Mouse (Mus musculus) neural tube, embryonic 12.5 days (tissue): Measurements from ENCODE around the gene Mgea5. TPM values are rescaled to one million over a fixed set of nuclear protein-coding genes. Genes with fewer than 3 reads are reported as not detected.

ENCODE experiments used
- ATAC-seq: fragments of 200-750 bp; cut with Nextera tagmentation; 2 replicates; pipeline ENCODE4 v1.8.0; 2017; ENCODE audit warnings: low read depth, mild to moderate bottlenecking, moderate TSS enrichment, moderate library complexity; ENCODE audit not compliant: low FRiP score
- H3K27ac ChIP-seq: fragments of 300-500 bp; sonication (generic); 2 replicates; pipeline ENCODE4 v1.5.1; 2016
- H3K27me3 ChIP-seq: fragments of 300-500 bp; sonication (generic); replicated peaks from 2 replicates; pipeline ENCODE4 v1.6.1; 2016; ENCODE audit warnings: mild to moderate bottlenecking
- H3K36me3 ChIP-seq: fragments of 300-500 bp; sonication (generic); 2 replicates; pipeline ENCODE4 v1.6.1; 2016; ENCODE audit warnings: mild to moderate bottlenecking
- H3K4me1 ChIP-seq: fragments of 300-500 bp; sonication (generic); 2 replicates; pipeline ENCODE4 v1.6.1; 2016
- H3K4me2 ChIP-seq: fragments of 300-500 bp; sonication (generic); replicated peaks from 2 replicates; pipeline ENCODE4 v1.6.1; 2016; ENCODE audit warnings: mild to moderate bottlenecking
- H3K4me3 ChIP-seq: fragments of 300-500 bp; sonication (generic); 2 replicates; pipeline ENCODE4 v1.5.1; 2016
- H3K9ac ChIP-seq: fragments of 300-500 bp; sonication (generic); 2 replicates; pipeline ENCODE4 v1.6.1; 2016; ENCODE audit warnings: mild to moderate bottlenecking
- H3K9me3 ChIP-seq: fragments of 300-500 bp; sonication (generic); 2 replicates; pipeline ENCODE4 v1.6.1; 2016; ENCODE audit warnings: mild to moderate bottlenecking
- WGBS: fragments of 180-500 bp; shearing (Covaris S2); methylation state at CpG from one replicate; pipeline ENCODE4 v1.1.7; 2016; 5-methylcytosine and 5-hydroxymethylcytosine counted together
- polyA plus RNA-seq: library from polyadenylated mRNA; unstranded; fragments of >200 nt; fragmentation: Nextera tagmentation; extraction: Ambion mirVana; gene quantifications from 2 replicates; pipeline ENCODE4 v1.2.1, GENCODE M21; 2016

Mgea5 gene
- polyA plus RNA-seq, 1 experiment from 2014 or later = 109 TPM

DNA sequence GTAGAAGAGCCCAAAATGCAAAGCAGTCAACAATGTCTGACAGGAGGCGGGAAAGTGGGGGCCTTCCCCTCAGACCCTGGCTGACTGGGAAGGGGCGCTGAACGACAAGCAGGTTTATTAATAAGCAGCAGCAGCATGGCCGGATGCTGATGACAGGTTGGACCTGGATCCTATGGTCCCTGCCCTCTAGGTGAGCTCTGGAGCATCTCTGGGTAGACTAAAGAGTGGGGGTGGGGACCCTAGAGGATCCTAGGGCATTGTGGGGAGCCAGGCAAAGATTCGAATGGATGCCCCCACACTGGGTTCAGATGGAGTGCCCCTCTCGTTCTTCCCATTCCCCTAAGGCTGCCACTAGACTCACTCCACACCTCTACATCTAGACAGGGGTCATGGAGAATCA, 8.8 kb upstream of the Mgea5 start:
- H3K4me2 ChIP-seq = no peak overlapping the region
- 93% methylated on average over 6 of the region's 6 CpGs for WGBS
- no peak overlapping the region for H3K4me3 ChIP-seq
- no peak for ATAC-seq
- H3K36me3 ChIP-seq = no peaks in the 10 kb centered on the region
- no peaks in the 10 kb centered on the region for H3K9me3 ChIP-seq
- no peaks in the 10 kb centered on the region; the same call in 1 of the 2 replicates for H3K27me3 ChIP-seq
- no peak overlapping the region for H3K27ac ChIP-seq
- H3K9ac ChIP-seq = no peak overlapping the region
- peaks cover 7% of the 10 kb centered on the region; the same call in 1 of the 2 replicates for H3K4me1 ChIP-seq

DNA sequence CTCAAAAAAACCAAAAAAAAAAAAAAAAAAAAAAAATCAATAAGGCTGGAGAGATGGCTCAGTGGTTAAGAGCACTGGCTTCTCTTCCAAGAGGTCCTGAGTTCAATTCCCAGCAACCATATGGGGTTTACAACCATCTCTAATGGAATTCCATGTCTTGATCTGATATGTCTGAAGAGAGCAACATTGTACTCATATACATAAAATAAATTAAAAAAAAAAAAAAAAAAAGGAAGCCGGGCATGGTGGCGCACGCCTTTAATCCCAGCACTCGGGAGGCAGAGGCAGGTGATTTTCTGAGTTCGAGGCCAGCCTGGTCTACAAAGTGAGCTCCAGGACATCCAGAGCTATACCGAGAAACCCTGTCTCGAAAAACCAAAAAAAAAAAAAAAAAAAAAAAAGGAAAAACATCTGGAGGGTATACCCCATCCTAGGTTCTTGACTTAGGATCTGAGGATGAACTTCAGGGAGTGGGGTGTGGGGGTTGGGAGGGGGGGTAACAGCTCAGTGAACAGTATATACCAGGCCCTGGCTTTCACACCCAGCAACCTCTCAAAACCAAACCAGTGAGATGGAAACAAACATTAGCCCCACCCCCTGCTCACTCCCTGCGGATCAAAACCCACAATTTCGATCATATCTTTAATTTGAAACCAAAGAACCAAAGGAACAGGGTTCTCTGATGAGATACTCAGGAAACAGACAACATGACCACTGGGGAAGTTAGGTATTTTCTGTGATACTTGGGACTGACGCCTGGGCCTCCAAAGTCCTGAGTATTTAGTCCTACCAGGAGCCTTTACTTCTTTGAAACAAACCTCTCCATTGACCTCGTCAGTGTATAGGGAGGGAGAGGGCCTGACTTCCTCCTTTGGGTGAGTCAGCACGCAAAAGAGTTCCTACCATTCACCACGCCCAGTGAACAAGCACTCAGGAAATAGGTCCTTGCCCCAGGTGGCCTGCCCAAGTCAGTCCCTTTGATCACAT, 6.5 kb upstream of the Mgea5 start:
- no peak overlapping the region for H3K4me3 ChIP-seq
- no peak overlapping the region for H3K9ac ChIP-seq
- no peaks in the 10 kb centered on the region for H3K36me3 ChIP-seq
- no peak for ATAC-seq
- H3K4me1 ChIP-seq = no peaks in the 10 kb centered on the region; the same call in 1 of the 2 replicates
- H3K27me3 ChIP-seq = no peaks in the 10 kb centered on the region; the same call in 1 of the 2 replicates
- H3K9me3 ChIP-seq = no peaks in the 10 kb centered on the region
- no peak overlapping the region for H3K27ac ChIP-seq
- 80% methylated on average over 13 of the region's 13 CpGs for WGBS
- H3K4me2 ChIP-seq = no peak overlapping the region

DNA sequence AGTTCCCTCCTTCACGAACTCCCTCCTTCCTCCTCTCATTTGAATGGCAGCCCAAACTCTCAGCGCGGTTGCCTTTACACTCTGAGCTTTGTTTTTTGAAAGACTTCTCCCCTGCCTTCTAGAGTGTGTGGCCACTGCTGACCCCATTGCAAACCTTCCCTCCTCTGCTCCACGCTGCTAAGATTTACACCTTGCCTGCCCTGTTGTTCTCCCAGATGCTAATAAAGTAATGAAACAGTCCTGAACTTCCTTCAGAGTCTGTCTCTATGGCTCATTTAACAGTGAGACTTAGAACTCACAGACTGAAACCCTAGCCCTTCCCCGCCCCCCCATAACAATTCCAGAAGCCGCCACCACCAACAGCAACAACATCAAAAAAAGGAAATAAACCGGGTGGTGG, 5.7 kb upstream of the Mgea5 start:
- Histone ChIP-seq H3K36me3 (no peaks in the 10 kb centered on the region), H3K27ac (no peak overlapping the region), H3K9ac (no peak overlapping the region), H3K4me3 (no peak overlapping the region), H3K27me3 (no peaks in the 10 kb centered on the region; the same call in 1 of the 2 replicates), H3K9me3 (no peaks in the 10 kb centered on the region), H3K4me2 (no peak overlapping the region), H3K4me1 (no peaks in the 10 kb centered on the region; the same call in 1 of the 2 replicates)
- WGBS = 44% methylated on average over 7 of the region's 7 CpGs
- no peak for ATAC-seq

DNA sequence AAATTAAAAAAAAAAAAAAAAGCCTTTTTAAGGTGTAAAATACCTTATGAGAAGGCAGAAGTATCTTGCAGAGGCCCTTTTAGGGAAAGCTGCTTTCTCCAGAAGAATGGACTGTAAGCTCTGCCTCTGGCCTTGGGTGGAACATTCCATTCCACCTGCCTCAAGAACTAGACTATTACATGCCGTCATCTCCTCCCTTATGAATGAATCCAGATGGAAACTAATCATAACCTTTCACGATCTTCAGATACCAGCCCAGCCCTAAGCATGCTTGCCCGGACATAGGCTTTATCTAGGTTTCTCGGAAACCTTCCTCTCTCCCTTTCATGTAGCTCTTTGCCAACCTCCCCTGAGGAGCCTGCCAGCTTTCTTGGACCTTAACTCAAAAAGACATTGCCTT, 4.7 kb upstream of the Mgea5 start:
- no peak overlapping the region for H3K4me3 ChIP-seq
- no peak overlapping the region for H3K4me2 ChIP-seq
- no peaks in the 10 kb centered on the region for H3K36me3 ChIP-seq
- no peak overlapping the region for H3K27ac ChIP-seq
- H3K27me3 ChIP-seq = no peaks in the 10 kb centered on the region
- H3K9ac ChIP-seq = no peak overlapping the region
- WGBS = 91% methylated on average over 4 of the region's 4 CpGs
- no peaks in the 10 kb centered on the region; the same call in 1 of the 2 replicates for H3K4me1 ChIP-seq
- no peak for ATAC-seq
- no peaks in the 10 kb centered on the region for H3K9me3 ChIP-seq

DNA sequence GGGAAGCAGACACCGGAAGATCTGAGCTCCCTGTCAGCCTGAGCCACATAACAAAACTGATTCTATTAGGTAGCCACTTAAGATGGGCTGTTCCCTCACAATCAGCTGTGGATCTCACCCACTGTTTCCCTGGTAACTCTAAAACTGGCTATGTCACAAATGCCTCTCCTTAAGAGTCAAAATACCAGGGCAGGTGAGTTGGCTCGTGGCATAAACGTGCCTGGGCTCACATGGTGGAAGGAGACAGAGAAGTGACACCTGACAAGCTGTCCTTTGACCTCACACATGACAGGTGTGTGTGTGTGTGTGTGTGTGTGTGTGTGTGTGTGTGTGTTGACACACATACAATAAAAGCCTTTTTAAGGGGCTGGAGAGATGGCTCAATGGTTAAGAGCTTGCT, 3.8 kb upstream of the Mgea5 start:
- Histone ChIP-seq H3K4me3 (no peak overlapping the region), H3K36me3 (no peaks in the 10 kb centered on the region), H3K4me1 (no peaks in the 10 kb centered on the region), H3K9me3 (no peaks in the 10 kb centered on the region), H3K9ac (no peak overlapping the region), H3K4me2 (no peak overlapping the region), H3K27me3 (no peaks in the 10 kb centered on the region), H3K27ac (no peak overlapping the region)
- WGBS = 80% methylated on average over 3 of the region's 3 CpGs
- no peak for ATAC-seq

DNA sequence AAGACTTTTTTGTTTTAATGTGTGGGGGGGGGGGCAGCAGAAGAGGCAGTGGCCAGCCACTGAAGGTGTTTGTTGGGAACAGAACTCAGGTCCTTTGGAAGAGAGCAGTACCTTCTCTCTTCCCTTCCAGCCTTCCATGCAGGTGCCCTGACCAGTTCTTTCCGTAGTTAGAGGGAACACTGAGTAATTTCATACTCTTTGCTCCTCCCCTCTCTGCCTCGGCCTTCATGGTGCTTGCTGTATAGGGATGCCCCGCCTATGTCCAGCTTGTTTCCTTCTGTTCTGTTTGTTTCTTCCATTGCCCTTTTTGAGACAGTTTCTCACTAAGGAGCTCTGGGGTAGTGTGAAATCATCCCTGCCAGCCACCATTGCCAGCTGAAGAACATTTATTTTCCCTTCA, 1.8 kb upstream of the Mgea5 start:
- no peaks in the 10 kb centered on the region for H3K36me3 ChIP-seq
- H3K4me2 ChIP-seq = no peak overlapping the region
- H3K9me3 ChIP-seq = no peaks in the 10 kb centered on the region
- H3K27me3 ChIP-seq = no peaks in the 10 kb centered on the region
- H3K9ac ChIP-seq = no peak overlapping the region
- no peak for ATAC-seq
- no peak overlapping the region for H3K4me3 ChIP-seq
- 60% methylated on average over 3 of the region's 3 CpGs for WGBS
- peaks cover 13% of the 10 kb centered on the region for H3K4me1 ChIP-seq
- H3K27ac ChIP-seq = no peak overlapping the region

DNA sequence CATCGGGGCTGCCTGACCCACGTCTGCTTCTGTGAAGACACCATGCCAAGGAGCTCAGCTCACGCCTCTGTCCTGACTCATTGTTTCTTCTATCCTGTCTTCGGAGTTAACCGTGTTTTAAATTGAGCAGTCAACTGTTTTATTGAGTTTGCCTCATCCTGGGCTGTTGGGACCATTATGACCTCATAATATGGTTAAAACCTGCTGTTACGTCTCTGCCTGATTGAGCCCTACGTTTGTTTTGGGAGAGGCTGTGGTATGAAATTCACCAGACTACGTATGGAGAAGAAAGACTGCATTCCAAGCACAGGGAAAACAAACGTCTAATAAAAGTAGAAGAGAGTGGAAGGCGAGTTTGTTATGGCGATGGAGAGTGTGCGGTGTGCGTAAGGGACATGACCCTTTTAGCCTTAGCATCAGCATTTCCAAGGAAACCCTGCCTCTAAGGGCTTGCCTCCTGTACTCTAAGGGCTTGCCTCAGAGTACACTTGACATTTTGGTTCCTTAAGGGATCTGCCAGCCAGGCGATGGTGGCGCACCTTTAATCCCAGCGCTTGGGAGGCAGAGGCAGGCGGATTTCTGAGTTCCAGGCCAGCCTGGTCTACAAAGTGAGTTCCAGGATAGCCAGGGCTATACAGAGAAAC, 418 bp upstream of the Mgea5 start:
- H3K9ac ChIP-seq = no peak overlapping the region
- peaks cover 19% of the 10 kb centered on the region for H3K4me1 ChIP-seq
- ATAC-seq = no peak; the same call in 1 of the 2 replicates
- H3K27ac ChIP-seq = peak overlapping the region; percentile 26; the same call in 1 of the 2 replicates
- WGBS = 32% methylated on average over 17 of the region's 17 CpGs
- H3K27me3 ChIP-seq = no peaks in the 10 kb centered on the region
- no peaks in the 10 kb centered on the region for H3K9me3 ChIP-seq
- H3K36me3 ChIP-seq = peaks cover 6% of the 10 kb centered on the region
- peak overlapping the region; percentile 66 for H3K4me2 ChIP-seq
- H3K4me3 ChIP-seq = peak overlapping the region; percentile 28

DNA sequence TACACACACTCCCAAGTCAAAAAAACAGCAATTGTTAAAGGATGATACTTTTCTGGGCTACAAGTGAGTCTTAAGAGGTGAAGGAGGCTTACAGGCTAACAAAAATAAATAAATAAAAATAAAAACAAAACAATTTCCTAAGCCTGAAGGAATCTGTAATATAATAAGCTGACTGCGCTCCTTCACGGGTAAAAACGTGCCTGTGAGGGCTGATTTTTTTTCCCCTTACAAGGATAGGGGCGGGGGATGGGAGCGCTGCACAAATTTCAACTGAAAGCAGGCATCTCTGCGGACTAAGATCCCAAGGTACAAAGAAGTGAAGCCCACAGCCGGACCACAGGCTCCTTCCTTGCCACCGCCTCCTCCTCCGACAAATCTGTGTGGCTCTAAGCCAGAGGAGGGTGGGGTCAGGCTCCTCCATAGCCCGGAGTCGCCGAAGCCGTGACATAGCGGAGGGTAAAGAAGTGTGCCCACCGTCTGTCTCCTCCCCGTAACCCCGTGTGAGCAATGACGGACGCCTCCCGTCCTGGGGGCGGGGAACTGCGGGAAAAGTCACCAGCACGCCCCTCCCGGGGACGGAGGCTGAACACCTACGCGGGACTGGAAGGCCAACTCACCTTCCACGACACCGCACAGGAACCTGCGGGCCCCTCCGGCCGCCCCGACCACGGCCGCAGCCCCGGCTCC, 1.2 kb downstream of the Mgea5 start:
- H3K27ac ChIP-seq = peak overlapping the region; percentile 96
- H3K4me3 ChIP-seq = peak overlapping the region; percentile 99
- no peaks in the 10 kb centered on the region for H3K9me3 ChIP-seq
- H3K4me1 ChIP-seq = peaks cover 19% of the 10 kb centered on the region
- no peaks in the 10 kb centered on the region for H3K27me3 ChIP-seq
- peak overlapping the region; percentile 74 for H3K4me2 ChIP-seq
- peak; percentile 63 for ATAC-seq
- WGBS = under 1% methylated on average over 36 of the region's 36 CpGs
- peak overlapping the region; percentile 98 for H3K9ac ChIP-seq
- peaks cover 22% of the 10 kb centered on the region for H3K36me3 ChIP-seq

DNA sequence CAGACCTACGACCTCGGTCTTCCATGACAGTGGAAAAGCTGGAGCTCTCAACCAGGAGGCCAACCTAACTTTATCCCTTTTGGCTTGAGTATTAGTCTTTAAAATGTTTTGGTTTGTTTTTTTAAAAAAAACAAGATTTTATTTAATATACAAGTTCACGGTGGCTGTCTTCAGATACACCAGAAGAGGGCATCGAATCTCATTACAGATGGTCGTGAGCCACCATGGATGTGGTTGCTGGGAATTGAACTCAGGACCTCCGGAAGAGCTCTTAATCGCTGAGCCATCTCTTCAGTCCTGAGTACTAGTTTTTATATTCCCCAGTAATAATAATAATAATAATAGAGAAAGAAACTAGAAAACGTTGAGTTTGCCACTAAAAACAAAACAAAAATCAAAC, 2.0 kb downstream of the Mgea5 start:
- no peaks in the 10 kb centered on the region for H3K9me3 ChIP-seq
- H3K27ac ChIP-seq = no peak overlapping the region
- H3K4me1 ChIP-seq = peaks cover 19% of the 10 kb centered on the region
- ATAC-seq = no peak
- 65% methylated on average over 8 of the region's 8 CpGs for WGBS
- peak overlapping the region; percentile 74 for H3K4me2 ChIP-seq
- peak overlapping the region; percentile 99 for H3K4me3 ChIP-seq
- peak overlapping the region; percentile 98; the same call in 1 of the 2 replicates for H3K9ac ChIP-seq
- H3K36me3 ChIP-seq = peaks cover 28% of the 10 kb centered on the region
- H3K27me3 ChIP-seq = no peaks in the 10 kb centered on the region

DNA sequence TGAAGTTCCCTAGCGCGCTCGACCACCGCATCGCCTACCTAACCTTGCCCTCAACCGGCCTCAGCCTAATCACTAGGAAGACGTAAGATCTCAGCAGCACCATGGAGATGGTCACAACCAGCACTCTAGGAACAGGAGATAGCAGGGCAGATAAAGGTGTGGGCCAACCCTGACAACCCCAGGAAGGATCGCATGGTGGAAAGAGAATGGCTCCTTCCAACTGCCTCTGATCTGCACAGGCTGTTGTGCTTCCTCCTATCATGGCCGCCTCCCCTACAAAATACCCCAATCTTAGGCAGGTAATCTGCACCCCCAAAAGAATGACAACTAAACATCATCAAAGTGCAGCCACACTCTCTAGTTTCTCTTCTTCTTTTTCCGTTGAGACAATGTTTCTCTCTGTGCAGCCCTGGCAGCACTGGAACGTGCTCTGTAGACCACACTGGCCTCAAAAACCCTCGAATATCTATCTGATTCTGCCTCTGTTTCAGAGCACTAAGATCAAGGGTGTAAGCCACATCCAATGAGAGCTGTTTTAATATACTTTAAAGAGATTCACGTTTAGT, 3.2 kb downstream of the Mgea5 start:
- 94% methylated on average over 13 of the region's 13 CpGs for WGBS
- Histone ChIP-seq H3K9ac (no peak overlapping the region), H3K4me2 (peak overlapping the region; percentile 74), H3K4me1 (peaks cover 19% of the 10 kb centered on the region), H3K4me3 (no peak overlapping the region), H3K9me3 (no peaks in the 10 kb centered on the region), H3K36me3 (peaks cover 39% of the 10 kb centered on the region), H3K27me3 (no peaks in the 10 kb centered on the region), H3K27ac (no peak overlapping the region)
- no peak for ATAC-seq

DNA sequence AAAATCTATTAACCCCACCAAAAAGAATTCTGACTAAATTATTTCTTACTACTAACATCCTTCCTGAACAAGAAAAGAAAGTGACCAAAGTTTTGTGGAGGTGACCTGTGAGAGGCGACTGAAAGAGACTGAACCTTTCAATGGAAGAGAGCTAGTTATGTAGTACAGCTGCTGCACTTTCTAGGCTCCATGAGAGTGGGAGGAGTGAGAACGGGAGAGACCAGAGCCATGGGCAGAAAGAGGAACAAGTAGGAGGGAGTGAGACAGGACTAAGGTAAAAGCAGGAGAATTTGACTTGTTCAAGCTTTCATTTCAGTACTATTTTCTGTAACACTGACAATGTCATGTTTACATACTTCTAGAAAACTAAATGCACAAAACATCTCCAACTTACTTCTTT, 8.2 kb downstream of the Mgea5 start:
- no peak for ATAC-seq

DNA sequence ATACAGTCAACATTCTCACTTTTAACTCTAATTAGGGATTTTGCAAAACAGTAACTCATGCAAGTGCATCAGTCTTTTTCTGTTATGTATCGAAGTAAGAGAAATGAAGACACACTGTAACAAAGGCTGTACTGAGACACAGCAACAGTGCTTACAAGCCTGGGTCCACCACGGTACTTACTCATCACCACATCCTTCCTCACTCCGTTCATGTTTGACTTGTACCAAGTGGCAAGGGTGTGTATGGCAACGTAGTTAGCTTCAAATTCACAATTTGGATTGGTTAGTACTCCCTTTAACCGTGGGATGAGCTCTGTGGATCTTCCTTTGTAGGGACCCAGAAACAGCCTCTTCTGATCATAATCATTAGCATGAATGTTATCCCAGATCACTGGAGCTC, 12.1 kb downstream of the Mgea5 start:
- 95% methylated on average over 5 of the region's 5 CpGs for WGBS
- Histone ChIP-seq H3K4me2 (no peak overlapping the region), H3K27me3 (no peaks in the 10 kb centered on the region), H3K27ac (no peak overlapping the region), H3K36me3 (peaks cover 94% of the 10 kb centered on the region), H3K9ac (no peak overlapping the region), H3K4me1 (no peaks in the 10 kb centered on the region), H3K9me3 (no peaks in the 10 kb centered on the region), H3K4me3 (no peak overlapping the region)
- no peak for ATAC-seq

More for the DNA sequence above, 8.2 kb downstream of the Mgea5 start:
- WGBS = 81% methylated on average over 2 of the region's 2 CpGs
- Histone ChIP-seq H3K9ac (no peak overlapping the region), H3K9me3 (no peaks in the 10 kb centered on the region), H3K4me3 (no peak overlapping the region), H3K27ac (no peak overlapping the region), H3K4me1 (peaks cover 6% of the 10 kb centered on the region), H3K27me3 (no peaks in the 10 kb centered on the region), H3K36me3 (peaks cover 87% of the 10 kb centered on the region), H3K4me2 (no peak overlapping the region)
